Mouse (Mus musculus): ENCODE results near the gene Msl3. TPM values are rescaled to one million over a fixed set of nuclear protein-coding genes. Genes with fewer than 3 reads are reported as not detected.
"Not testable (repeated sequence)": the region's sequence is repeated elsewhere in the genome, so short reads cannot be mapped to it uniquely, and the experiment has no call there.

Msl3 gene
- polyA plus RNA-seq (2016; fragmentation: Nextera tagmentation; extraction: Ambion mirVana) = 29.7 and 34.5 TPM in 2 replicates

- Histone ChIP-seq H3K27ac (peak within 1 kb of the TSS; percentile 88), H3K4me3 (peak within 1 kb of the TSS; percentile 50), H3K9me3 (no peaks in the 10 kb centered on the region), H3K4me2 (replicated peaks) (peak within 1 kb of the TSS; percentile 66), H3K36me3 (0 out of 2 replicates have a peak, but pooled peaks cover 3% of the 10 kb centered on the region), H3K9ac (peak within 1 kb of the TSS; percentile 60), H3K4me1 (no peaks in the 10 kb centered on the region), H3K27me3 (peaks cover 7% of the 10 kb centered on the region; the same call in 1 of the 2 replicates)
- WGBS = 24% methylated on average over 76 of the region's 88 CpGs
- ATAC-seq (ENCODE audit: insufficient number of reproducible peaks, insufficient read depth, low FRiP score, low TSS enrichment) = peak; percentile 85
Measured at GRCm38 (mm10) chrX:168673525-168674406, at the start of gene Msl3. Gene Msl3, minus strand, starts transcription at chrX:168673898.

GRCm38 (mm10) chrX:168717969-168718368 lies 44.3 kb upstream of the Msl3 start:
- H3K4me2 ChIP-seq (replicated peaks) = no peak overlapping the region
- H3K36me3 ChIP-seq = no peaks in the 10 kb centered on the region
- no peaks in the 10 kb centered on the region for H3K4me1 ChIP-seq
- H3K27me3 ChIP-seq = no peaks in the 10 kb centered on the region; the same call in 1 of the 2 replicates
- no peak overlapping the region for H3K9ac ChIP-seq
- no peak for ATAC-seq (ENCODE audit: insufficient number of reproducible peaks, insufficient read depth, low FRiP score, low TSS enrichment)
- WGBS = 58% methylated on average over 2 of the region's 2 CpGs
- H3K9me3 ChIP-seq = no peaks in the 10 kb centered on the region
- no peak overlapping the region for H3K27ac ChIP-seq
- H3K4me3 ChIP-seq = no peak overlapping the region

GRCm38 (mm10) chrX:168674407-168674962 lies 787 bp upstream of the Msl3 start:
- H3K27me3 ChIP-seq = peaks cover 7% of the 10 kb centered on the region; the same call in 1 of the 2 replicates
- peak overlapping the region; percentile 50 for H3K4me3 ChIP-seq
- no peaks in the 10 kb centered on the region for H3K9me3 ChIP-seq
- 0 out of 2 replicates have a peak, but pooled peaks have one; percentile 5 for ATAC-seq (ENCODE audit: insufficient number of reproducible peaks, insufficient read depth, low FRiP score, low TSS enrichment)
- WGBS = 36% methylated on average over 10 of the region's 10 CpGs
- H3K27ac ChIP-seq = 0 out of 2 replicates have a peak overlapping the region, but pooled peaks have one; percentile 88
- peak overlapping the region; percentile 66 for H3K4me2 ChIP-seq (replicated peaks)
- 0 out of 2 replicates have a peak, but pooled peaks cover 3% of the 10 kb centered on the region for H3K36me3 ChIP-seq
- H3K4me1 ChIP-seq = no peaks in the 10 kb centered on the region
- H3K9ac ChIP-seq = peak overlapping the region; percentile 60

GRCm38 (mm10) chrX:168672913-168673524 lies 679 bp downstream of the Msl3 start:
- Histone ChIP-seq H3K9me3 (no peaks in the 10 kb centered on the region), H3K9ac (peak overlapping the region; percentile 60), H3K4me3 (peak overlapping the region; percentile 50), H3K36me3 (0 out of 2 replicates have a peak, but pooled peaks cover 3% of the 10 kb centered on the region), H3K27me3 (peaks cover 7% of the 10 kb centered on the region; the same call in 1 of the 2 replicates), H3K27ac (peak overlapping the region; percentile 88), H3K4me2 (replicated peaks) (peak overlapping the region; percentile 66), H3K4me1 (no peaks in the 10 kb centered on the region)
- WGBS = 21% methylated on average over 31 of the region's 31 CpGs
- no peak for ATAC-seq (ENCODE audit: insufficient number of reproducible peaks, insufficient read depth, low FRiP score, low TSS enrichment)

- peak; percentile 73 for ATAC-seq (ENCODE audit: insufficient number of reproducible peaks, insufficient read depth, low FRiP score, low TSS enrichment)
- Histone ChIP-seq H3K27me3 (peaks cover 7% of the 10 kb centered on the region; the same call in 1 of the 2 replicates), H3K4me1 (no peaks in the 10 kb centered on the region), H3K36me3 (0 out of 2 replicates have a peak, but pooled peaks cover 3% of the 10 kb centered on the region), H3K4me2 (replicated peaks) (peak overlapping the region; percentile 66), H3K9me3 (no peaks in the 10 kb centered on the region), H3K4me3 (peak overlapping the region; percentile 50), H3K9ac (no peak overlapping the region), H3K27ac (no peak overlapping the region)
- 19% methylated on average over 9 of the region's 9 CpGs for WGBS
Measured at GRCm38 (mm10) chrX:168672425-168672824, 1.3 kb downstream of the Msl3 start.

- WGBS = 70% methylated on average over 12 of the region's 12 CpGs
- Histone ChIP-seq H3K4me3 (no peak overlapping the region), H3K9ac (no peak overlapping the region), H3K4me1 (no peaks in the 10 kb centered on the region), H3K36me3 (0 out of 2 replicates have a peak, but pooled peaks cover 3% of the 10 kb centered on the region), H3K27me3 (no peaks in the 10 kb centered on the region), H3K9me3 (no peaks in the 10 kb centered on the region), H3K4me2 (replicated peaks) (no peak overlapping the region), H3K27ac (no peak overlapping the region)
- no peak for ATAC-seq (ENCODE audit: insufficient number of reproducible peaks, insufficient read depth, low FRiP score, low TSS enrichment)
Measured at GRCm38 (mm10) chrX:168663982-168664689, 9.6 kb downstream of the Msl3 start.

- H3K4me1 ChIP-seq = no peaks in the 10 kb centered on the region
- no peak overlapping the region for H3K4me3 ChIP-seq
- H3K36me3 ChIP-seq = peaks cover 7% of the 10 kb centered on the region; the same call in 1 of the 2 replicates
- H3K9ac ChIP-seq = no peak overlapping the region
- WGBS = 73% methylated on average over 4 of the region's 4 CpGs
- H3K27me3 ChIP-seq = no peaks in the 10 kb centered on the region
- no peak overlapping the region for H3K4me2 ChIP-seq (replicated peaks)
- no peaks in the 10 kb centered on the region for H3K9me3 ChIP-seq
- ATAC-seq (ENCODE audit: insufficient number of reproducible peaks, insufficient read depth, low FRiP score, low TSS enrichment) = no peak
- no peak overlapping the region for H3K27ac ChIP-seq
Measured at GRCm38 (mm10) chrX:168660236-168660635, 13.5 kb downstream of the Msl3 start.

- H3K9ac ChIP-seq; ATAC-seq (ENCODE audit: insufficient number of reproducible peaks, insufficient read depth, low FRiP score, low TSS enrichment); H3K4me2 ChIP-seq (replicated peaks); H3K27me3 ChIP-seq; H3K36me3 ChIP-seq; H3K27ac ChIP-seq; H3K9me3 ChIP-seq; H3K4me3 ChIP-seq; H3K4me1 ChIP-seq: not testable (repeated sequence)
- 63% methylated on average over 4 of the region's 4 CpGs for WGBS
Measured at GRCm38 (mm10) chrX:168659803-168660202, 13.9 kb downstream of the Msl3 start.

- H3K27me3 ChIP-seq = no peaks in the 10 kb centered on the region
Measured at GRCm38 (mm10) chrX:168659275-168659674, 14.4 kb downstream of the Msl3 start.

GRCm38 (mm10) chrX:168657795-168658194 lies 15.9 kb downstream of the Msl3 start:
- Histone ChIP-seq H3K27ac (no peak overlapping the region), H3K4me1 (no peaks in the 10 kb centered on the region), H3K4me3 (no peak overlapping the region), H3K27me3 (no peaks in the 10 kb centered on the region), H3K9me3 (no peaks in the 10 kb centered on the region), H3K9ac (no peak overlapping the region), H3K36me3 (peaks cover 7% of the 10 kb centered on the region; the same call in 1 of the 2 replicates), H3K4me2 (replicated peaks) (no peak overlapping the region)
- ATAC-seq (ENCODE audit: insufficient number of reproducible peaks, insufficient read depth, low FRiP score, low TSS enrichment) = no peak
- WGBS = 81% methylated on average over 1 of the region's 1 CpGs

More at GRCm38 (mm10) chrX:168659275-168659674, 14.4 kb downstream of the Msl3 start:
- no peak overlapping the region for H3K4me2 ChIP-seq (replicated peaks)
- no peak overlapping the region for H3K4me3 ChIP-seq
- peaks cover 7% of the 10 kb centered on the region; the same call in 1 of the 2 replicates for H3K36me3 ChIP-seq
- H3K27ac ChIP-seq = no peak overlapping the region
- no peak overlapping the region for H3K9ac ChIP-seq
- H3K4me1 ChIP-seq = no peaks in the 10 kb centered on the region
- no peaks in the 10 kb centered on the region for H3K9me3 ChIP-seq
- ATAC-seq (ENCODE audit: insufficient number of reproducible peaks, insufficient read depth, low FRiP score, low TSS enrichment) = no peak
- 88% methylated on average over 3 of the region's 3 CpGs for WGBS

GRCm38 (mm10) chrX:168649336-168649735 lies 24.4 kb downstream of the Msl3 start:
- WGBS = 65% methylated on average over 2 of the region's 2 CpGs

More at GRCm38 (mm10) chrX:168649336-168649735, 24.4 kb downstream of the Msl3 start:
- no peak overlapping the region for H3K27ac ChIP-seq
- no peak overlapping the region for H3K4me2 ChIP-seq (replicated peaks)
- H3K9ac ChIP-seq = no peak overlapping the region
- ATAC-seq (ENCODE audit: insufficient number of reproducible peaks, insufficient read depth, low FRiP score, low TSS enrichment) = no peak
- H3K4me3 ChIP-seq = no peak overlapping the region
- H3K36me3 ChIP-seq = no peaks in the 10 kb centered on the region
- no peaks in the 10 kb centered on the region for H3K9me3 ChIP-seq
- no peaks in the 10 kb centered on the region for H3K27me3 ChIP-seq
- no peaks in the 10 kb centered on the region for H3K4me1 ChIP-seq
